Mouse (Mus musculus) lung, embryonic 16.5 days (tissue): Measurements from ENCODE around the gene Atrnl1. TPM values are rescaled to one million over a fixed set of nuclear protein-coding genes. Genes with fewer than 3 reads are reported as not detected.
"Not testable (repeated sequence)": the region's sequence is repeated elsewhere in the genome, so short reads cannot be mapped to it uniquely, and the experiment has no call there.

ENCODE experiments used
- ATAC-seq: fragments of 200-750 bp; cut with Nextera tagmentation; 2 replicates; pipeline ENCODE4 v1.8.0; 2017; ENCODE audit warnings: low read depth, mild to moderate bottlenecking, moderate library complexity
- H3K27ac ChIP-seq: fragments of 300-500 bp; sonication (generic); 2 replicates; pipeline ENCODE4 v1.5.1; 2014; ENCODE audit warnings: mild to moderate bottlenecking, control low read depth, low read length
- H3K27me3 ChIP-seq: fragments of 300-500 bp; sonication (generic); 2 replicates; pipeline ENCODE4 v1.6.1; 2014; ENCODE audit warnings: low read depth, low read length, mixed read lengths; ENCODE audit not compliant: control insufficient read depth, insufficient read depth
- H3K36me3 ChIP-seq: fragments of 300-500 bp; sonication (generic); 2 replicates; pipeline ENCODE4 v1.6.1; 2014; ENCODE audit warnings: low read length; ENCODE audit not compliant: control insufficient read depth, insufficient read depth
- H3K4me1 ChIP-seq: fragments of 300-500 bp; sonication (generic); replicated peaks from 2 replicates; pipeline ENCODE4 v1.6.1; 2014; ENCODE audit warnings: low read length, mixed read lengths; ENCODE audit not compliant: control insufficient read depth, insufficient read depth
- H3K4me2 ChIP-seq: fragments of 300-500 bp; sonication (generic); 2 replicates; pipeline ENCODE4 v1.6.1; 2014; ENCODE audit warnings: low read depth, low read length, control low read depth
- H3K4me3 ChIP-seq: fragments of 300-500 bp; sonication (generic); 2 replicates; pipeline ENCODE4 v1.5.1; 2014; ENCODE audit warnings: mild to moderate bottlenecking, low read length, control low read depth
- H3K9ac ChIP-seq: fragments of 300-500 bp; sonication (generic); 2 replicates; pipeline ENCODE4 v1.6.1; 2014; ENCODE audit warnings: low read length, control low read depth
- H3K9me3 ChIP-seq: fragments of 300-500 bp; sonication (generic); 2 replicates; pipeline ENCODE4 v1.6.1; 2016; ENCODE audit warnings: low read length; ENCODE audit not compliant: control insufficient read depth
- WGBS: fragments of 180-500 bp; shearing (Covaris S2); extraction: QIAGEN DNeasy Blood & Tissue Kit; methylation state at CpG from one replicate; pipeline ENCODE4 v1.1.7; 2014; 5-methylcytosine and 5-hydroxymethylcytosine counted together
- polyA plus RNA-seq: library from polyadenylated mRNA; unstranded; fragments of >200 nt; fragmentation: Nextera tagmentation; extraction: Ambion mirVana; gene quantifications from 2 replicates; pipeline ENCODE4 v1.2.1, GENCODE M21; 2015

The Atrnl1 gene
- polyA plus RNA-seq, 1 experiment from 2014 or later: 5.0 TPM

- 58% methylated on average over 12 of the region's 12 CpGs for whole genome bisulfite sequencing
- Histone ChIP-seq H3K9ac (peak overlapping the region; percentile 24; the same call in 1 of the 2 replicates), H3K4me2 (no peak overlapping the region), H3K9me3 (no peaks in the 10 kb centered on the region), H3K27me3 (no peaks in the 10 kb centered on the region), H3K36me3 (peaks cover 12% of the 10 kb centered on the region), H3K4me1 (no peaks in the 10 kb centered on the region; the same call in 1 of the 2 replicates), H3K4me3 (no peak overlapping the region), H3K27ac (peak overlapping the region; percentile 79)
- ATAC-seq: no peak
Observed at GRCm38 (mm10) chr19:57657426-57658087, 46.7 kb downstream of the Atrnl1 start.

- Histone ChIP-seq H3K27ac (peak overlapping the region; percentile 71), H3K9ac (no peak overlapping the region), H3K4me2 (no peak overlapping the region), H3K27me3 (no peaks in the 10 kb centered on the region), H3K4me1 (no peaks in the 10 kb centered on the region; the same call in 1 of the 2 replicates), H3K9me3 (no peaks in the 10 kb centered on the region), H3K36me3 (peaks cover 10% of the 10 kb centered on the region), H3K4me3 (no peak overlapping the region)
- peak; percentile 71 for ATAC-seq
- 66% methylated on average over 8 of the region's 8 CpGs for WGBS
Observed at GRCm38 (mm10) chr19:57658111-57659091, 47.6 kb downstream of the Atrnl1 start.

GRCm38 (mm10) chr19:57667011-57667410 is 56.2 kb downstream of the Atrnl1 start:
- no peaks in the 10 kb centered on the region for H3K27me3 ChIP-seq
- H3K9ac ChIP-seq: no peak overlapping the region
- 0 out of 2 replicates have a peak, but pooled peaks have one; percentile 28 for ATAC-seq
- WGBS: 65% methylated on average over 9 of the region's 9 CpGs
- peaks cover 7% of the 10 kb centered on the region for H3K36me3 ChIP-seq
- H3K4me3 ChIP-seq: no peak overlapping the region
- H3K4me2 ChIP-seq: no peak overlapping the region
- H3K9me3 ChIP-seq: no peaks in the 10 kb centered on the region
- H3K27ac ChIP-seq: no peak overlapping the region
- no peaks in the 10 kb centered on the region for H3K4me1 ChIP-seq

GRCm38 (mm10) chr19:57667946-57668345 is 57.1 kb downstream of the Atrnl1 start:
- no peak overlapping the region for H3K27ac ChIP-seq
- ATAC-seq: no peak
- H3K36me3 ChIP-seq: peaks cover 7% of the 10 kb centered on the region
- H3K9me3 ChIP-seq: no peaks in the 10 kb centered on the region
- WGBS: 85% methylated on average over 10 of the region's 10 CpGs
- H3K4me3 ChIP-seq: no peak overlapping the region
- H3K4me2 ChIP-seq: no peak overlapping the region
- H3K9ac ChIP-seq: no peak overlapping the region
- no peaks in the 10 kb centered on the region for H3K4me1 ChIP-seq
- no peaks in the 10 kb centered on the region for H3K27me3 ChIP-seq

GRCm38 (mm10) chr19:57679455-57679854 is 68.6 kb downstream of the Atrnl1 start:
- Histone ChIP-seq H3K4me2 (no peak overlapping the region), H3K4me3 (no peak overlapping the region), H3K9me3 (no peaks in the 10 kb centered on the region), H3K27me3 (no peaks in the 10 kb centered on the region), H3K4me1 (no peaks in the 10 kb centered on the region), H3K27ac (no peak overlapping the region), H3K36me3 (0 out of 2 replicates have a peak, but pooled peaks cover 2% of the 10 kb centered on the region), H3K9ac (no peak overlapping the region)
- ATAC-seq: no peak
- 94% methylated on average over 3 of the region's 3 CpGs for WGBS

GRCm38 (mm10) chr19:57686596-57686995 is 75.8 kb downstream of the Atrnl1 start:
- Histone ChIP-seq H3K9ac (no peak overlapping the region), H3K4me2 (no peak overlapping the region), H3K27ac (no peak overlapping the region), H3K27me3 (no peaks in the 10 kb centered on the region), H3K4me3 (no peak overlapping the region), H3K9me3 (no peaks in the 10 kb centered on the region), H3K4me1 (no peaks in the 10 kb centered on the region), H3K36me3 (peaks cover 4% of the 10 kb centered on the region; the same call in 1 of the 2 replicates)
- ATAC-seq: no peak
- WGBS: 78% methylated on average over 20 of the region's 20 CpGs

GRCm38 (mm10) chr19:57692566-57692965 is 81.7 kb downstream of the Atrnl1 start:
- no peaks in the 10 kb centered on the region for H3K27me3 ChIP-seq
- H3K4me2 ChIP-seq: no peak overlapping the region
- no peak overlapping the region for H3K4me3 ChIP-seq
- no peak overlapping the region for H3K27ac ChIP-seq
- ATAC-seq: no peak
- H3K36me3 ChIP-seq: peaks cover 3% of the 10 kb centered on the region; the same call in 1 of the 2 replicates
- H3K9ac ChIP-seq: no peak overlapping the region
- no peaks in the 10 kb centered on the region for H3K4me1 ChIP-seq
- no peaks in the 10 kb centered on the region for H3K9me3 ChIP-seq
- WGBS: 77% methylated on average over 3 of the region's 3 CpGs

GRCm38 (mm10) chr19:57696781-57697180 is 85.9 kb downstream of the Atrnl1 start:
- H3K4me2 ChIP-seq, ATAC-seq, H3K27ac ChIP-seq, H3K9ac ChIP-seq, H3K36me3 ChIP-seq, H3K9me3 ChIP-seq, H3K27me3 ChIP-seq, H3K4me1 ChIP-seq, H3K4me3 ChIP-seq: not testable (repeated sequence)
- 70% methylated on average over 5 of the region's 5 CpGs for WGBS

- H3K9ac ChIP-seq: no peak overlapping the region
- no peaks in the 10 kb centered on the region for H3K27me3 ChIP-seq
- no peak overlapping the region for H3K4me2 ChIP-seq
- H3K4me3 ChIP-seq: no peak overlapping the region
- H3K27ac ChIP-seq: peak overlapping the region; percentile 65; the same call in 1 of the 2 replicates
- 0 out of 2 replicates have a peak, but pooled peaks cover 2% of the 10 kb centered on the region for H3K4me1 ChIP-seq
- H3K36me3 ChIP-seq: peaks cover 3% of the 10 kb centered on the region; the same call in 1 of the 2 replicates
- WGBS: 43% methylated on average over 5 of the region's 5 CpGs
- peak; percentile 90 for ATAC-seq
- H3K9me3 ChIP-seq: no peaks in the 10 kb centered on the region
Observed at GRCm38 (mm10) chr19:57713138-57713537, 102.3 kb downstream of the Atrnl1 start.
